Mouse (Mus musculus): ENCODE results near the gene Armcx5. TPM values are rescaled to one million over a fixed set of nuclear protein-coding genes. Genes with fewer than 3 reads are reported as not detected.
"Not testable (repeated sequence)": the region's sequence is repeated elsewhere in the genome, so short reads cannot be mapped to it uniquely, and the experiment has no call there.

Armcx5 gene
- 1 to 10 TPM; 5.9 to 6.5 TPM for total RNA-seq (2021)

GRCm38 (mm10) chrX:135742304-135743055 is at the start of gene Armcx5, which contains the start of gene Gprasp1:
TSS of gene Armcx5 (plus strand) at chrX:135742733.
TSS of gene Gprasp1 (plus strand) at chrX:135742733.
- intact Hi-C loops (cut with DNase I): no loop called here
- peak; percentile 75 for DNase-seq (ENCODE audit: low spot score)

GRCm38 (mm10) chrX:135693633-135694032 is 48.9 kb upstream of the Armcx5 start, which contains the start of gene Tcp11x2:
TSS of gene Tcp11x2 (minus strand) at chrX:135693790.
- DNase-seq (ENCODE audit: low spot score): no peak
- intact Hi-C loops (cut with DNase I): no loop called here

GRCm38 (mm10) chrX:135703111-135703510 is 39.4 kb upstream of the Armcx5 start:
- intact Hi-C loops (cut with DNase I): no loop called here
- DNase-seq (ENCODE audit: low spot score): no peak

- DNase-seq (ENCODE audit: low spot score): no peak
- intact Hi-C loops (cut with DNase I): loop anchor here (1.0 kb wide), 1 partner anchor 52 kb away; no protein-coding TSS in a partner anchor
Observed at GRCm38 (mm10) chrX:135704349-135704748, 38.2 kb upstream of the Armcx5 start.

- no peak for DNase-seq (ENCODE audit: low spot score)
- intact Hi-C loops (cut with DNase I): no loop called here
Observed at GRCm38 (mm10) chrX:135712845-135713244, 29.7 kb upstream of the Armcx5 start.

GRCm38 (mm10) chrX:135725161-135725560 is 17.4 kb upstream of the Armcx5 start, which contains the start of gene Tmsb15a:
TSS of gene Tmsb15a (minus strand) at chrX:135725261.
- intact Hi-C loops (cut with DNase I): no loop called here
- no peak for DNase-seq (ENCODE audit: low spot score)

GRCm38 (mm10) chrX:135738730-135739520 is 3.6 kb upstream of the Armcx5 start:
- DNase-seq (ENCODE audit: low spot score): no peak
- intact Hi-C loops (cut with DNase I): no loop called here

GRCm38 (mm10) chrX:135743056-135743355 is 473 bp downstream of the Armcx5 start:
- intact Hi-C loops (cut with DNase I): no loop called here
- no peak for DNase-seq (ENCODE audit: low spot score)

GRCm38 (mm10) chrX:135745376-135745775 is 2.8 kb downstream of the Armcx5 start:
- intact Hi-C loops (cut with DNase I); DNase-seq (ENCODE audit: low spot score): not testable (repeated sequence)

GRCm38 (mm10) chrX:135752832-135753231 is 10.3 kb downstream of the Armcx5 start:
- intact Hi-C loops (cut with DNase I): loop anchor here (10.0 kb wide), 1 partner anchor 178 kb away; no protein-coding TSS in a partner anchor
- DNase-seq (ENCODE audit: low spot score): peak; percentile 9

GRCm38 (mm10) chrX:135761707-135762106 is 19.2 kb downstream of the Armcx5 start:
- no peak for DNase-seq (ENCODE audit: low spot score)

GRCm38 (mm10) chrX:135768043-135768548 is 25.6 kb downstream of the Armcx5 start:
- DNase-seq (ENCODE audit: low spot score): no peak
- intact Hi-C loops (cut with DNase I): no loop called here

More at GRCm38 (mm10) chrX:135761707-135762106, 19.2 kb downstream of the Armcx5 start:
- intact Hi-C loops (cut with DNase I): loop anchor here (5.0 kb wide), 1 partner anchor 36 kb away; the partner anchor contains the start of gene Bhlhb9

- intact Hi-C loops (cut with DNase I): no loop called here
- DNase-seq (ENCODE audit: low spot score): no peak
Observed at GRCm38 (mm10) chrX:135768565-135768964, 26.0 kb downstream of the Armcx5 start.

GRCm38 (mm10) chrX:135791536-135791935 is 49.0 kb downstream of the Armcx5 start:
- no peak for DNase-seq (ENCODE audit: low spot score)
- intact Hi-C loops (cut with DNase I): no loop called here

GRCm38 (mm10) chrX:135792326-135792725 is 49.8 kb downstream of the Armcx5 start:
- intact Hi-C loops (cut with DNase I): no loop called here
- no peak for DNase-seq (ENCODE audit: low spot score)

- DNase-seq (ENCODE audit: low spot score): not testable (repeated sequence)
- intact Hi-C loops (cut with DNase I): loop anchor here (5.0 kb wide), 1 partner anchor 33 kb away; no protein-coding TSS in a partner anchor
Observed at GRCm38 (mm10) chrX:135795591-135796304, 53.2 kb downstream of the Armcx5 start.

GRCm38 (mm10) chrX:135796305-135797211 is 54.0 kb downstream of the Armcx5 start:
- intact Hi-C loops (cut with DNase I): loop anchor here (5.0 kb wide), 1 partner anchor 34 kb away; no protein-coding TSS in a partner anchor
- DNase-seq (ENCODE audit: low spot score): not testable (repeated sequence)

Data from heart, postnatal 25 days (tissue).